Mouse (Mus musculus) embryo, embryonic 10.5 days (tissue): ENCODE data around the gene Cdh10.

Source experiments
- DNase-seq: peaks from one replicate; pipeline ENCODE4 v3.0.0-alpha.2; 2015; ENCODE audit warnings: low spot score

Gene Cdh10

GRCm38 (mm10) chr15:18975041-18975440 is 156.3 kb downstream of the Cdh10 start:
- no peak for DNase-seq

GRCm38 (mm10) chr15:18984891-18985290 is 166.1 kb downstream of the Cdh10 start:
- DNase-seq: no peak

DNA sequence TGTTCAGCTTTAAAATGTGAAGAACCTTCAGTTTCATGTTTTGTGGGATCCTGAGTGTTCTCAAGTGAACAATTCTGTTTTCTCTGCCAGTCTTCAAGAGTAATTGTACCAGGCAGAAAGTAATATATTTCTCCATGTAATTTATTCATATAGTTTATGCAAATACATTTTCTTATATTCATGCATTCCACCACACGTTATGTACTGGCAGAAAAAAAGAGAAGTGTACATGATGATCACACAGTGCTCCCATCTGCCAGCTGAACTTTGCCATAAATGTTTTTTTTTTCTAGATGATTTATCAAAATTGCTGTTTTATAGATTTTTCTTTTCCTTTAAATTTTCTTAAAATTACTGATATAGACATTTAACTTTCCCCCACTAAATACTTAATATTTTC is 168.9 kb downstream of the Cdh10 start:
- DNase-seq: no peak

GRCm38 (mm10) chr15:18993512-18993911 is 174.8 kb downstream of the Cdh10 start:
- DNase-seq: no peak

- DNase-seq: no peak
These were observed 175.5 kb downstream of the Cdh10 start for GRCm38 (mm10) chr15:18994294-18994693.

DNA sequence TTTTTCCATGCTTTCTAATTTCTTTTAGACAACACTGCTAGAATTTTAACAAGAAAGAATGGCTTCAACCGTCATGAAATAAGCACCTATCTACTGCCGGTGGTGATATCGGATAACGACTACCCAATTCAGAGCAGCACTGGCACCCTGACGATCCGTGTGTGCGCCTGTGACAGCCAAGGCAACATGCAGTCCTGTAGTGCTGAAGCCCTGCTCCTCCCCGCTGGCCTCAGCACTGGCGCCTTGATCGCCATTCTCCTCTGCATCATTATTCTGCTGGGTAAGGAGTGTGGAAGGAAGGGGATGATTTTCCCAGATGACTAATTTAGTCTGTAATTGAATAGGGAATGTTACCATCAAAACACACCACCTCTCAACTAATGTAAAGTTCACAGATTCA is 192.1 kb downstream of the Cdh10 start:
- no peak for DNase-seq

DNA sequence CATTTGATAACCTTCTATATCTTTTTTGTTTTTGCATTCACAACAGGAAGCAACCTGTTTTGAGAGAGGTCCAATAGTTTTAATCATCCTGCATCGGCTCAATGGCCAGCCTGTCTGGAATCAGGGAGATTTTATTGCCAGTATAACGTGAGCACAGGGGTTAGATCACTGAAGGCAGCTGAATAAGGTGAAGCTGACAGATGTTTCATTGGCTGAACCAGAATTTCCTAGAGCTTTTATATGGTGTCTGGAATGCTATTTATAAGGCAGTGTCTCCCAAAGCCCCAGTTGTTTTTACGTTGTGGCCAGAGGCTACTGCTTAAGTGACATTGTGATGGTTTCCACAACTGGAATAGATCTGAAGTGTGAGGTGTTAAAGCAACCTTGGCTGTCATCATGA is 214.2 kb downstream of the Cdh10 start:
- no peak for DNase-seq

GRCm38 (mm10) chr15:19040077-19040476 is 221.3 kb downstream of the Cdh10 start:
- no peak for DNase-seq
